In genomic region chr7:142657341-142657791, GRCm38 (mm10) we compare ENCODE assay signal across 10 mouse cellular contexts. TPM values are rescaled to one million over a fixed set of nuclear protein-coding genes. Genes with fewer than 3 reads are reported as not detected.
A peak's percentile ranks its signal among the peaks of the same experiment; 100 is the strongest.
DNase-seq lines count a peak whose midpoint lies in the region; ATAC-seq lines count a peak whose summit lies in the region.
"Had no signal": no experiment of that assay in that cellular context is flagged by ENCODE, and none has a peak within 500 bp of the region (broad histone marks: within the 10 kb centered on the region; RNA-seq: fewer than 3 reads in every experiment).

No protein-coding gene starts in this region.

- no peaks in the 10 kb centered on the region for H3K9me3 ChIP-seq in lung, embryonic 16.5 days (ENCODE audit: control insufficient read depth, low read length)
- no peaks in the 10 kb centered on the region for H3K9me3 ChIP-seq in heart, embryonic 15.5 days (replicated peaks)
- H3K9me3 ChIP-seq in limb, embryonic 11.5 days (ENCODE audit: control insufficient read depth, low read length): no peaks in the 10 kb centered on the region

- H3K36me3 ChIP-seq in lung, embryonic 16.5 days (ENCODE audit: control insufficient read depth, insufficient read depth, low read length): no peaks in the 10 kb centered on the region; the same call in 1 of the 2 replicates
- H3K36me3 ChIP-seq in heart, embryonic 15.5 days: peaks cover 19% of the 10 kb centered on the region; the same call in 1 of the 2 replicates
- peaks cover 4% of the 10 kb centered on the region for H3K36me3 ChIP-seq in limb, embryonic 11.5 days (ENCODE audit: control insufficient read depth, insufficient read depth, low read length)

- H3K9ac ChIP-seq in lung, embryonic 16.5 days (ENCODE audit: low read length): peak overlapping the region; percentile 80
- peak overlapping the region; percentile 73 for H3K9ac ChIP-seq in heart, embryonic 15.5 days
- H3K9ac ChIP-seq in limb, embryonic 11.5 days (ENCODE audit: low read length): peak overlapping the region; percentile 95

- peaks cover 65% of the 10 kb centered on the region for H3K27me3 ChIP-seq in lung, embryonic 16.5 days (ENCODE audit: control insufficient read depth, insufficient read depth, low read depth, low read length)
- H3K27me3 ChIP-seq in heart, embryonic 15.5 days: peaks cover 80% of the 10 kb centered on the region
- H3K27me3 ChIP-seq in limb, embryonic 11.5 days (ENCODE audit: control insufficient read depth, insufficient read depth, low read length): peaks cover 66% of the 10 kb centered on the region

- no peak for DNase-seq in lung, postnatal 14 days
- DNase-seq in limb, embryonic 11.5 days (ENCODE audit: low spot score): peak; percentile 78
- peak; percentile 36 for DNase-seq in retina, embryonic 14.5 days (ENCODE audit: low spot score)
- no peak for DNase-seq in frontal cortex, adult 2 months (ENCODE audit: extremely low spot score in 1 of 2, low spot score in 1 of 2)
- no peak for DNase-seq in adrenal gland, adult 18-20 months (ENCODE audit: low spot score in 2 of 2)
- no peak for DNase-seq in urinary bladder, adult 18-20 months (ENCODE audit: low spot score in 2 of 2)
- DNase-seq: cerebellum, adult 9-11 months; kidney, adult 2 months had no signal

- peak; percentile 41 for ATAC-seq in lung, embryonic 16.5 days (ENCODE audit: low read depth)
- ATAC-seq in heart, embryonic 15.5 days (replicated peaks; ENCODE audit: insufficient number of reproducible peaks, insufficient read depth, low FRiP score, low read depth): peak; percentile 43
- peak; percentile 70 for ATAC-seq in limb, embryonic 11.5 days (ENCODE audit: insufficient number of reproducible peaks, low FRiP score, low TSS enrichment, low read depth)

- peak overlapping the region; percentile 85 for H3K27ac ChIP-seq in lung, embryonic 16.5 days (ENCODE audit: low read length)
- peak overlapping the region; percentile 97 for H3K27ac ChIP-seq in heart, embryonic 15.5 days
- peak overlapping the region; percentile 98 for H3K27ac ChIP-seq in limb, embryonic 11.5 days (replicated peaks; ENCODE audit: low read depth, low read length)

- H3K4me3 ChIP-seq in lung, embryonic 16.5 days (ENCODE audit: low read length): peak overlapping the region; percentile 56
- H3K4me3 ChIP-seq in heart, embryonic 15.5 days: peak overlapping the region; percentile 70
- peak overlapping the region; percentile 73 for H3K4me3 ChIP-seq in limb, embryonic 11.5 days (ENCODE audit: low read depth, low read length)

- WGBS in lung, embryonic 16.5 days: 15% methylated on average over 7 of the region's 9 CpGs
- WGBS in heart, embryonic 15.5 days: 17% methylated on average over 7 of the region's 9 CpGs
- WGBS in limb, embryonic 11.5 days: 10% methylated on average over 3 of the region's 9 CpGs

- H3K4me1 ChIP-seq in lung, embryonic 16.5 days (replicated peaks; ENCODE audit: control insufficient read depth, insufficient read depth, low read length): peaks cover 28% of the 10 kb centered on the region
- peaks cover 51% of the 10 kb centered on the region for H3K4me1 ChIP-seq in heart, embryonic 15.5 days (replicated peaks)
- peaks cover 20% of the 10 kb centered on the region for H3K4me1 ChIP-seq in limb, embryonic 11.5 days (ENCODE audit: control insufficient read depth, insufficient read depth, low read length)

- peak overlapping the region; percentile 76 for H3K4me2 ChIP-seq in lung, embryonic 16.5 days (ENCODE audit: low read depth, low read length)
- H3K4me2 ChIP-seq in heart, embryonic 15.5 days: peak overlapping the region; percentile 78
- peak overlapping the region; percentile 57 for H3K4me2 ChIP-seq in limb, embryonic 11.5 days (ENCODE audit: low read depth, severe bottlenecking)

RNA-seq across cellular contexts. Expression of gene Igf2, which starts 9.2 kb away (rescaled TPM):
- 457 and 496 TPM in 2 replicates for polyA plus RNA-seq in lung, embryonic 16.5 days (2015; fragmentation: Nextera tagmentation; extraction: Ambion mirVana)
- 1,178 and 1,276 TPM in 2 replicates for polyA plus RNA-seq in heart, embryonic 15.5 days (2015; fragmentation: Nextera tagmentation; extraction: Ambion mirVana)
- 852 and 881 TPM in 2 replicates for polyA plus RNA-seq in limb, embryonic 11.5 days (2014; fragmentation: Nextera tagmentation; extraction: Ambion mirVana)
- polyA plus RNA-seq in frontal cortex, adult 2 months (2012; rRNA removed): 60.6 and 81.1 TPM in 2 replicates
- total RNA-seq in adrenal gland, adult 18-20 months (2021): 10 to 100 TPM; 15.2 to 22.1 TPM

RNA-seq across cellular contexts. Expression of gene Gm49394, which starts 12.4 kb away (rescaled TPM):
- not detected in 2 replicates for polyA plus RNA-seq in lung, embryonic 16.5 days (2015; fragmentation: Nextera tagmentation; extraction: Ambion mirVana)
- not detected in 2 replicates for polyA plus RNA-seq in heart, embryonic 15.5 days (2015; fragmentation: Nextera tagmentation; extraction: Ambion mirVana)
- polyA plus RNA-seq in limb, embryonic 11.5 days (2014; fragmentation: Nextera tagmentation; extraction: Ambion mirVana): 0.10 TPM in 1 of 2 replicates, not detected in the other
- polyA plus RNA-seq in frontal cortex, adult 2 months (2012; rRNA removed): 0.10 and 0.27 TPM in 2 replicates
- not detected for total RNA-seq in adrenal gland, adult 18-20 months (2021)
- polyA plus RNA-seq: kidney, adult 2 months had no signal

Comparison
In these comparisons a context has a peak if more than half of its experiments do, and no peak if none do; other contexts are left out.
1. DNase-seq: peak in limb, embryonic 11.5 days (single experiment) and retina, embryonic 14.5 days (single experiment); none in lung, postnatal 14 days (single experiment), frontal cortex, adult 2 months (0 of 2), adrenal gland, adult 18-20 months (0 of 2) and urinary bladder, adult 18-20 months (0 of 2).
2. Peak in every context shown above with its lines, with median percentiles within 50 percentile points of each other: ATAC-seq, H3K27ac ChIP-seq, H3K4me2 ChIP-seq, H3K4me3 ChIP-seq and H3K9ac ChIP-seq.